Mouse (Mus musculus) forebrain, embryonic 12.5 days (tissue): ENCODE measurements around the gene Fgfr2. TPM values are rescaled to one million over a fixed set of nuclear protein-coding genes. Genes with fewer than 3 reads are reported as not detected.
"Not testable (repeated sequence)": the region's sequence is repeated elsewhere in the genome, so short reads cannot be mapped to it uniquely, and the experiment has no call there.

Source experiments
- ATAC-seq: fragments of 200-750 bp; cut with Nextera tagmentation; 2 replicates; pipeline ENCODE4 v1.8.0; 2017; ENCODE audit warnings: moderate TSS enrichment; ENCODE audit not compliant: low FRiP score
- H3K27ac ChIP-seq: fragments of 300-500 bp; sonication (generic); 2 replicates; pipeline ENCODE4 v1.5.1; 2016; ENCODE audit warnings: mild to moderate bottlenecking
- H3K27me3 ChIP-seq: fragments of 300-500 bp; sonication (generic); 2 replicates; pipeline ENCODE4 v1.6.1; 2016; ENCODE audit warnings: mild to moderate bottlenecking
- H3K36me3 ChIP-seq: fragments of 300-500 bp; sonication (generic); replicated peaks from 2 replicates; pipeline ENCODE4 v1.6.1; 2016; ENCODE audit warnings: mild to moderate bottlenecking
- H3K4me1 ChIP-seq: fragments of 300-500 bp; sonication (generic); 2 replicates; pipeline ENCODE4 v1.6.1; 2016
- H3K4me2 ChIP-seq: fragments of 300-500 bp; sonication (generic); 2 replicates; pipeline ENCODE4 v1.6.1; 2016; ENCODE audit warnings: mild to moderate bottlenecking, moderate library complexity
- H3K4me3 ChIP-seq: fragments of 300-500 bp; sonication (generic); replicated peaks from 2 replicates; pipeline ENCODE4 v1.5.1; 2016; ENCODE audit warnings: mild to moderate bottlenecking
- H3K9ac ChIP-seq: fragments of 300-500 bp; sonication (generic); 2 replicates; pipeline ENCODE4 v1.6.1; 2016; ENCODE audit warnings: mild to moderate bottlenecking
- H3K9me3 ChIP-seq: fragments of 300-500 bp; sonication (generic); 2 replicates; pipeline ENCODE4 v1.6.1; 2016
- WGBS: fragments of 180-500 bp; shearing (Covaris S2); methylation state at CpG from one replicate; pipeline ENCODE4 v1.1.7; 2016; 5-methylcytosine and 5-hydroxymethylcytosine counted together
- polyA plus RNA-seq: library from polyadenylated mRNA; unstranded; fragments of >200 nt; fragmentation: Nextera tagmentation; extraction: Ambion mirVana; gene quantifications from 2 replicates; pipeline ENCODE4 v1.2.1, GENCODE M21; 2016

Fgfr2 gene
- polyA plus RNA-seq, 1 experiment from 2014 or later: 89.6 TPM

DNA sequence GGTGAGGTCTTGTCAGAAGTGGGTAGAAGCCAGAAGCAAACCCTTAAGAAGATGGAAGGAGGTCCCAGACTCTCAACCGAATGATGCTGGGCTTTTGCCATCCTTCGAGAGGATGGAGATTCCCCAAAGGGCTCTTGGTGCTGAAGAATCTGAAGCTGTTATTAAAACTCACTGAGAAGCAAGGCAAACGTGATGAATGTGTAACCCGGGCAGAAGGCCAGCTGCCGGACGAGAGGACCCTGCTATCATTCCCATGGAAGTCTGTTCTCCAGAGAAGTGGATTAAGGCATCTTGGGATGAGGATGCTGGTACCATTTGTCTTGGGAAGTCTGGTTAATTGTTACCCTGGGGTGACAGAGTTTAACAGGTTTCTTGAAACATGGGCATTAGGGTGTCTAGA is 2960.4 kb downstream of the Fgfr2 start:
- WGBS: 85% methylated on average over 6 of the region's 6 CpGs
- Histone ChIP-seq H3K9me3 (no peaks in the 10 kb centered on the region), H3K36me3 (peaks cover 31% of the 10 kb centered on the region), H3K27ac (no peak overlapping the region), H3K4me2 (no peak overlapping the region), H3K4me3 (no peak overlapping the region), H3K27me3 (no peaks in the 10 kb centered on the region), H3K4me1 (peaks cover 16% of the 10 kb centered on the region), H3K9ac (no peak overlapping the region)
- ATAC-seq: no peak

DNA sequence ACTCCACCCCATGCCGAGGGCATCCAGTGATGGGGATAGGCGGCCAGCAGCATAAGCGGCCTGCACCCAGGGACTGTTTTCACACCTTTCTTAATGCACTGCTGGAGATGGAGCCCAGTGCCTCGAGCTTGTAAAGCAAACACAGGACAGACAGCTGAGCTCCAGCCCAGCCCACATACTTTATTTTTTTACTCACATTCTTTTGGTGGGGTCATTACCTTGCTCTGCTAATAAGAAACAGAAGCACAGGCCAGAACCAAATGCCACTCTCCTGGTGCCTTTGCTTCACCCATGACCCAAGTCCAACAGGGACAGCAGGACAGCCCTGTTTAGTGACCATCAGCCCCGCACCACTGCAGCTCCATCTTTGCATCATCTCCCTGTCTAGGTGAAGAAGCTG is 2961.6 kb downstream of the Fgfr2 start:
- Histone ChIP-seq H3K4me1 (0 out of 2 replicates have a peak, but pooled peaks cover 5% of the 10 kb centered on the region), H3K36me3 (peaks cover 27% of the 10 kb centered on the region), H3K4me3 (no peak overlapping the region), H3K27ac (no peak overlapping the region), H3K4me2 (no peak overlapping the region), H3K9ac (no peak overlapping the region), H3K27me3 (no peaks in the 10 kb centered on the region), H3K9me3 (no peaks in the 10 kb centered on the region)
- no peak for ATAC-seq
- WGBS: 72% methylated on average over 5 of the region's 5 CpGs

DNA sequence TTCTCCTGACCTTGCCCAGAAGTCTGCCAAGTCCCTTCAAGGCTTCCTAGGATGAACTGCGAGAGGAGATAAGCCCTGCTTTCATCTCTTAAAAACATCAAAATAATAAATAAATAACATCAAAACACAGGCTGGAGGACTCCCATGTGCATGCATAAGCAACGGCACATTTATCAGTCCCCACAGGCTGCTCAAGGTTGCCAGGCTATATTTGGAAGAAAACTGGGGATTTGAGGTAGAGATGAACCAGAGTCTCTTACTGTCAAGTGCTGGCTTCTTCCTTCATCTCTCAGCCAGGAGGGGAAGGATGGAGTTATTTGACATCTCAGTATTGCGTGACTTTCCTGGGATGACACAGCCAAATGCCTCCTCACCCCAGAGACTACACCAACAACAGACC is 2964.3 kb downstream of the Fgfr2 start:
- Histone ChIP-seq H3K36me3 (peaks cover 18% of the 10 kb centered on the region), H3K4me3 (no peak overlapping the region), H3K4me1 (no peaks in the 10 kb centered on the region), H3K4me2 (no peak overlapping the region), H3K9ac (no peak overlapping the region), H3K27ac (no peak overlapping the region), H3K27me3 (no peaks in the 10 kb centered on the region), H3K9me3 (no peaks in the 10 kb centered on the region)
- WGBS: 96% methylated on average over 3 of the region's 3 CpGs
- no peak for ATAC-seq

DNA sequence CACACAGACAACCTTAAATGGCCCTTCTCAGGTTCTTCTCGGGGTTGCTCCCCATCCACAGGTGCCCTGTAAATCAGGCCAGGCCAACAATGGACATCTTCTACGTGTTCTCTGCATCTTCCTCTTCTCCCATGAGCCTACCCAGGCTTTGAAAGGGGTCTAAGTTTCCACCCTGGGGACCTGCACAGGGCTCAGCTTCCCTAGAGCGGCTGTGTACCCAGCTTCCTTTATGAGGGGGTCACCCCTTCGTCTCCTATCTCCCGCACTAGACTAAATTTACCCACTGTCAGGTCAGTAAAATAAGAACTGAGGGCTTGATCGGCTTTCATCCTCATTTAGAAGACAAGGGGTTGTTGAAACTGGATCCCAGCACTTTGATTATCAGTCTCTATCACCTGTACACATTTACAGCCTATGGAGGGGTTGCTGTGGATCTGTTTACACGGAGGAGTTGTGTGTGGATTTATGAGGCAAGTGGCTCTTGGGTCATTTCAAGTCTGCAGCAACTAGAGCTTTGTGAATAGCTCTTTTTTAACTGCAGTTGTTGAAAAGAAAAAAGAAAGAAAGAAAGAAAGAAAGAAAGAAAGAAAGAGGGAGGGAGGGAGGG is 2969.7 kb downstream of the Fgfr2 start:
- no peak overlapping the region for H3K4me2 ChIP-seq
- ATAC-seq: no peak
- H3K27me3 ChIP-seq: no peaks in the 10 kb centered on the region
- no peaks in the 10 kb centered on the region for H3K36me3 ChIP-seq
- no peaks in the 10 kb centered on the region for H3K4me1 ChIP-seq
- H3K9ac ChIP-seq: no peak overlapping the region
- 85% methylated on average over 7 of the region's 7 CpGs for WGBS
- H3K4me3 ChIP-seq: no peak overlapping the region
- no peaks in the 10 kb centered on the region for H3K9me3 ChIP-seq
- H3K27ac ChIP-seq: no peak overlapping the region

DNA sequence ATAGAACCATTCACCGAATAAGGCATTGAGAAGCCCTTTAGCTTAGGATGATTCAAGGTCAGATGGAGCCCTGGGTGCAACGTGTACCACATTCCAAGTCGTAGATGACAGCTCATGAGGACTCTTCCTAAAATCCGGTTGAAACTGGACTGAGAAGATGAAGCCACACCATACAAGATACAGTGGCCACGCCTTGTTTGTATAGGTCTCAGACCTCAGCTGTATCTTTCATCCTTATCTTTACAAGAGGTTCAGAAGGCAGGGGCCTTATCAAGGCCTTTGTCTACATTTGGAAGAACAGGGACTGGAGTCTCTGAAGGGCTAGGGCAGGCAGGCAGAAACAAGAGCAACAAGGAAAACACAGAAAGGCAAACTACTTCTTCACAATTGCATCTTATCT is 2974.2 kb downstream of the Fgfr2 start:
- no peak overlapping the region for H3K4me2 ChIP-seq
- ATAC-seq: no peak
- H3K27ac ChIP-seq: no peak overlapping the region
- H3K9ac ChIP-seq: no peak overlapping the region
- no peaks in the 10 kb centered on the region for H3K4me1 ChIP-seq
- WGBS: 93% methylated on average over 5 of the region's 5 CpGs
- H3K9me3 ChIP-seq: no peaks in the 10 kb centered on the region
- no peaks in the 10 kb centered on the region for H3K27me3 ChIP-seq
- no peak overlapping the region for H3K4me3 ChIP-seq
- H3K36me3 ChIP-seq: no peaks in the 10 kb centered on the region

DNA sequence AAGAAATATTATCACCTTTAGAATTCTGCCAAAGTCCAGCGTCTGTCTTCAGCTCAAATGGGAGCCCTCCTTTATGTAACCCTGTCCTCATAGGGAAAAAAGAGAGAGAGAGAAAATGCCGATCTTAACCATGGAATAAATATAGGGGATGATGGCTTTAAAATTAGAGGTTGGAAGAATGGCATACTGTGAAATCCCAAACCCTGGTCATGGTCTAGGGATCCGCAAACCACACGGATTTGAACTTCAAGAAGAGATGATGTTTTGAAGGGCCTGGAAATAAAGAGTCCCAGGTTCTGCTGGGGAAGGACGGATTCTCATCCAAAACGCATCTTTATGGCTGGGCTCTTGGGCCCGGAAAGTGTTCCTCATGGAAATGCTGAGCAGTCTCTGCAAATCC is 2975.9 kb downstream of the Fgfr2 start:
- Histone ChIP-seq H3K27me3 (no peaks in the 10 kb centered on the region), H3K9me3 (no peaks in the 10 kb centered on the region), H3K27ac (no peak overlapping the region), H3K4me1 (no peaks in the 10 kb centered on the region), H3K4me3 (no peak overlapping the region), H3K36me3 (no peaks in the 10 kb centered on the region), H3K4me2 (no peak overlapping the region), H3K9ac (no peak overlapping the region)
- WGBS: 88% methylated on average over 7 of the region's 7 CpGs
- ATAC-seq: no peak

DNA sequence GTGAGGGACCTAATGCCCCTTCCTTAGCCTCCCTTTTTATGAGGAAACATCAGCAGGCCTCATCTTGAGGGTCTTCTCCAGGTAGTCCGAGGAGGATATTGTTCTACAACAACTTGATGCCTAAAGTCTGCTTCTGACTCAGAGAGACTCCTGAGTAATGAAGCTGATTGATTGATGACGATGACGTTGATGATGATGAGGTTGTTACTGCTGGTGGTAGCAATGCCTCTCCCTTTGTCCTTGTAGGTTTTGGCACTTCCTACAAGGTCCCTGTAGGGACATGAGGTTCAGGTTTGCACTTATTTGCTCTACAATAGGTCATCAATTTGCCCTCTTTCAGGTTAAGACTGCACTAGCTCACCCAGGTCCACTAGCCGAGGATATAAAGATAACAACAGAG is 2977.9 kb downstream of the Fgfr2 start:
- H3K27me3 ChIP-seq: 0 out of 2 replicates have a peak, but pooled peaks cover 4% of the 10 kb centered on the region
- WGBS: 92% methylated on average over 4 of the region's 4 CpGs
- H3K27ac ChIP-seq: no peak overlapping the region
- ATAC-seq: no peak
- no peak overlapping the region for H3K9ac ChIP-seq
- no peak overlapping the region for H3K4me3 ChIP-seq
- H3K4me2 ChIP-seq: no peak overlapping the region
- H3K36me3 ChIP-seq: no peaks in the 10 kb centered on the region
- H3K9me3 ChIP-seq: no peaks in the 10 kb centered on the region
- H3K4me1 ChIP-seq: no peaks in the 10 kb centered on the region; the same call in 1 of the 2 replicates

DNA sequence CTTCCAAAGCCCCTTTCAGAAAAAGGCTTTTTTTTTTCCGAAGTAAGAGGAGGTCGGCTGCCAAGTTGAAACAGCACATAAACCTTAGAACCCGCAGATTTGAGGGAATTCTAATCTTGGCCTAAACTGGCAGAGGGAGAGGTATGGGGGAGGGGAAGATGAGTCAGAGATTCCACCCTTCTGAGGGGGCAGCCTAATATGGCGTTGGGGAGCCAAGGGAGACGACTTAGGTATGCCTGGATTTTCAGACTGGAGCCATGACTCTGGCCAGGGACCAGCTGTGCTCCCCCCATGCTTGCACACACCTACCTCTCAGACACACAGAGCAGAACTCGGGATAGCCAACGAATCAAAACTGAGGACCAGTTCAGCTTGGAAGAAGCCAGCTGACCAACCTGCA is 2979.8 kb downstream of the Fgfr2 start:
- ATAC-seq: no peak
- Histone ChIP-seq H3K4me2 (no peak overlapping the region), H3K4me3 (no peak overlapping the region), H3K36me3 (no peaks in the 10 kb centered on the region), H3K9me3 (no peaks in the 10 kb centered on the region), H3K27me3 (0 out of 2 replicates have a peak, but pooled peaks cover 4% of the 10 kb centered on the region), H3K4me1 (no peaks in the 10 kb centered on the region; the same call in 1 of the 2 replicates), H3K27ac (no peak overlapping the region), H3K9ac (no peak overlapping the region)
- WGBS: 73% methylated on average over 7 of the region's 7 CpGs

DNA sequence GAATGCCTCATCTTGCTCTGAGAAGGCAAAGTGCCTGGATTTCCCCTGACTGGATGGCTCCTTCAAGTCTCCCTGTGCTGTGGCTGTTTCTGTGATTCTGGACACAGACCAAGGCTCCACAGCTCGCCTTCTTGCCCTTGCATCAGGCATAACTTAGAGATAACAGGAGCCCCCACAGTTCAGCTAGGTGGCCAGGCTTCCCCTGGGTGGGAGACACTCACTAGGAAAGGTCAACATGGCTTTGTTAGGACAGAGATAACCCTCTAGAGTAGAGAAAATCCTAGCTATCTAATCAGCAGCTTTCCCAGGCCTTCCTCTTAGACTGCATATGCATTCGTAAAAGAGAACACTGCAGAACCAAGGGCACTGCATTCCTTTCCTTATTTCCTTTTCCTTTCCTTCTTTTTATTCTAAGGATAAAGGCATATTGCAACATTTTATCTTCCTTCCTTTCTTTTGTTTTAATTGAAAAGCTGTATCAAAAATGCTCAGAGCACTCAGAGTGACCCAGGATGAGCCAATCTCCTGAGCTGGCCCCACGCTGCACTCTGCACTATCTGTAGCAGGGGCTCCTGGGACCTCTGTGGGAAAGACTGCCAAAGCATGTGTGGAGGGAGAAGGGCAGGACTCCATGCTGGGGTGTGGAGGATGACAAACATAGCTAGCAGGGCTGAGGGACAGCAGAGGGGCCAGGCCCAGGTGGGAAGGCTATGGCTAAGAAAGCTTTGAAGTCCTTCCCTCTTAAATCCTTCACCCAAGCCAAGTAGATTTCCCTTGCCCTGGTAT is 2981.9 kb downstream of the Fgfr2 start:
- H3K9me3 ChIP-seq: no peaks in the 10 kb centered on the region
- H3K36me3 ChIP-seq: no peaks in the 10 kb centered on the region
- 80% methylated on average over 3 of the region's 3 CpGs for WGBS
- no peak overlapping the region for H3K4me3 ChIP-seq
- ATAC-seq: no peak
- H3K4me1 ChIP-seq: no peaks in the 10 kb centered on the region; the same call in 1 of the 2 replicates
- H3K27ac ChIP-seq: no peak overlapping the region
- 0 out of 2 replicates have a peak, but pooled peaks cover 4% of the 10 kb centered on the region for H3K27me3 ChIP-seq
- no peak overlapping the region for H3K9ac ChIP-seq
- no peak overlapping the region for H3K4me2 ChIP-seq

DNA sequence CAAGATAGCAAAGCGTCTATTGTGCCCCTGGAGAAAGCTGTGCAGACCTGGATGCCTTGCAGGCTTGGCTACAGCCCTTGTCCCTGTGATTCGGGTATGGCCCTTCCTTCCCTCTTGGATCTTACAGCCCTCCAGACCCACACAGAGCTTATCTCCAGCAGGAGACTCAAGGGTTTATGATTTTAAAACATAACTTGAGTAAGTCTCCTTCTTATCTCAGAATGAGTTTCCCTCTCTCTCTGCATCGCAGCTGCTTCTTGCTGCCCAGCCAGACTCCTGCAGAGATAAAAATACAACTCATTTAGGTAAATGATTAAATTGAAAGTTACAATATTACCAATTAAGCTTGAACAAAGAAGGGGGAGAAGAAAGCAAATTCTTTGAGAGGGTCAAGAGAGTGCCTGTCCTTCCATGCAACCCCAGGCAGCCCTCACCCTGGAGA is 2988.2 kb downstream of the Fgfr2 start:
- no peak for ATAC-seq
- Histone ChIP-seq H3K27ac (no peak overlapping the region), H3K9ac (no peak overlapping the region), H3K27me3 (no peaks in the 10 kb centered on the region), H3K4me2 (no peak overlapping the region), H3K4me3 (no peak overlapping the region), H3K36me3 (no peaks in the 10 kb centered on the region), H3K9me3 (no peaks in the 10 kb centered on the region), H3K4me1 (no peaks in the 10 kb centered on the region)
- 70% methylated on average over 3 of the region's 3 CpGs for WGBS

DNA sequence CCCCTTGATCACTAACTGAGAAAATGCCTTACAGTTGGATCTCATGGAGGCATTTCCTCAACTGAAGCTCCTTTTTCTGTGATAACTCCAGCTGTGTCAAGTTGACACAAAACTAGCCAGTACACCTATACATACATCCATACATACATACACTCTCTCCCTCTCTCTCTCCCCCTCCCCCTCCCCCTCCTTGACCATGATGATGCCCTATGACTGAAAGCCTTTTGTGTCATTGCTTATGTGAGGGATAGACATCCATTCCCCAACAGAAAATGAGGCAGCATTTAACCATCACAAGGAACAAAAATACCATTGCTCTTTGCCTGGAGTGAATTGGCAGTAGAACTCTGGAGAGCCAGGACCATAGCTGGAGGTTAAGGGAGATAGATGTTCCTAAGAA is 2988.7 kb downstream of the Fgfr2 start:
- not testable (repeated sequence) for H3K9me3 ChIP-seq, ATAC-seq, H3K27me3 ChIP-seq, H3K36me3 ChIP-seq, H3K4me1 ChIP-seq, H3K27ac ChIP-seq, H3K4me2 ChIP-seq, H3K9ac ChIP-seq, H3K4me3 ChIP-seq

DNA sequence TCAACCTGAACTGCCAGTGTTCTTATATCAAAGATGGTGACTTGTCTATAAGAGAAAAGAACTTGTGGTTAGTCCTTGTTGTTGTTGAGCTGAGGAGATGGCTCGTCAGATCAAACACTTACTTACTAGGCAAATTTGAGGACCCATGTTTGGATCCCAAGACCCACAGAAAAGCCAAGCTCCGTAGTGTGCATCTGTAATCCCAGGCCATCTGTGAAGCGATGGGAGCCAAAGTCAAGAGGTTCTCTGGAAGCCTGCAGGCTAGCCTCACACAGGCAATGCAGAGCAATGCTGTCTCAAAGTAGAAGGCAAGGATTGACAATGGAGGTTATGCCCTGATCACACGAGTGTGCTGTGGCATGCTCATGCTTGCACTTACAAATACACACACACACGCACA is 2992.9 kb downstream of the Fgfr2 start:
- H3K4me3 ChIP-seq: no peak overlapping the region
- H3K9me3 ChIP-seq: no peaks in the 10 kb centered on the region
- no peaks in the 10 kb centered on the region for H3K36me3 ChIP-seq
- H3K4me2 ChIP-seq: no peak overlapping the region
- H3K27me3 ChIP-seq: no peaks in the 10 kb centered on the region
- H3K9ac ChIP-seq: no peak overlapping the region
- H3K27ac ChIP-seq: peak overlapping the region; percentile 53; the same call in 1 of the 2 replicates
- 89% methylated on average over 5 of the region's 5 CpGs for WGBS
- ATAC-seq: no peak
- peaks cover 8% of the 10 kb centered on the region for H3K4me1 ChIP-seq
